16 mouse cellular contexts compared by ENCODE assay signal in genomic region chr6:15845711-15846342, GRCm38 (mm10).
DNase-seq lines count a peak whose midpoint lies in the region; ATAC-seq and TF ChIP-seq lines count a peak whose summit lies in the region.
"Had no signal": no experiment of that assay in that cellular context is flagged by ENCODE, and none has a peak within 500 bp of the region (broad histone marks: within the 10 kb centered on the region; RNA-seq: fewer than 3 reads in every experiment).

No protein-coding gene starts in this region.

- H3K9me3 ChIP-seq in lung, postnatal 0 days (ENCODE audit: low read length), result no peaks in the 10 kb centered on the region
- no peaks in the 10 kb centered on the region for H3K9me3 ChIP-seq in CH12.LX (replicated peaks; ENCODE audit: low read length)
- no peaks in the 10 kb centered on the region for H3K9me3 ChIP-seq in midbrain, embryonic 10.5 days (replicated peaks)
- H3K9me3 ChIP-seq: limb, embryonic 15.5 days; neural tube, embryonic 13.5 days had no signal

- TF ChIP-seq CTCF in lung, postnatal 0 days (IDR thresholded peaks at IDR 0.05), result no peak
- TF ChIP-seq CTCF in CH12.LX (conservative IDR thresholded peaks at IDR 0.05 in 1 of 2, IDR thresholded peaks at IDR 0.05 in 1 of 2; ENCODE audit: low read depth in 2 of 2, low read length in 2 of 2), result no peak

- no peak overlapping the region for H3K9ac ChIP-seq in lung, postnatal 0 days (replicated peaks; ENCODE audit: low read depth)
- peak overlapping the region; percentile 100 for H3K9ac ChIP-seq in CH12.LX (ENCODE audit: insufficient read depth, low read depth)
- H3K9ac ChIP-seq: limb, embryonic 15.5 days; neural tube, embryonic 13.5 days had no signal

- peaks cover 17% of the 10 kb centered on the region for H3K79me2 ChIP-seq in CH12.LX (replicated peaks; ENCODE audit: control insufficient read depth, extremely low read depth, insufficient read depth, poor library complexity, severe bottlenecking)

- no peaks in the 10 kb centered on the region for H3K27me3 ChIP-seq in lung, postnatal 0 days (replicated peaks; ENCODE audit: insufficient read depth, low read length)
- H3K27me3 ChIP-seq in CH12.LX (replicated peaks), result no peaks in the 10 kb centered on the region
- no peaks in the 10 kb centered on the region for H3K27me3 ChIP-seq in midbrain, embryonic 10.5 days (ENCODE audit: low read depth, poor library complexity, severe bottlenecking)
- H3K27me3 ChIP-seq: limb, embryonic 15.5 days; neural tube, embryonic 13.5 days had no signal

- DNase-seq in lung, postnatal 0 days (ENCODE audit: low spot score), result peak; percentile 39
- no peak for DNase-seq in lung, postnatal 14 days
- DNase-seq in CH12.LX (ENCODE audit: extremely low read depth), result peak; percentile 82
- peak; percentile 1 for DNase-seq in naive thymus-derived CD4-positive, alpha-beta T cell, adult 2 months (ENCODE audit: low read depth)
- DNase-seq in kidney, postnatal 4 days, result no peak
- DNase-seq in midbrain, embryonic 10.5 days (ENCODE audit: low spot score), result no peak
- DNase-seq in kidney, adult 11 months, result no peak
- DNase-seq: cerebellum, adult 8-10 months; embryo, embryonic 11 days; thymus, postnatal 4 days had no signal

- H3K27ac ChIP-seq in lung, postnatal 0 days (ENCODE audit: low read length), result no peak overlapping the region
- H3K27ac ChIP-seq in CH12.LX (ENCODE audit: insufficient read depth, low read depth), result peak overlapping the region; percentile 96
- H3K27ac ChIP-seq in midbrain, embryonic 10.5 days (replicated peaks), result no peak overlapping the region
- H3K27ac ChIP-seq: layer of hippocampus, adult 2 months; limb, embryonic 15.5 days; neural tube, embryonic 13.5 days had no signal

- dilution Hi-C loops in CH12.LX (cut with MboI; ENCODE audit: extremely low pct_ligation_motif_present, extremely low pct_unique_long_range_greater_than_20kb, low sequenced_read_pairs), result no loop called here

- TF ChIP-seq EP300 in lung, postnatal 0 days (IDR thresholded peaks at IDR 0.05), result no peak
- no peak; the same call in none of the 2 replicates for TF ChIP-seq EP300 in CH12.LX (IDR thresholded peaks at IDR 0.05; ENCODE audit: low read length)

- H3K4me2 ChIP-seq in lung, postnatal 0 days (replicated peaks; ENCODE audit: low read depth, low read length), result no peak overlapping the region
- H3K4me2 ChIP-seq in CH12.LX (ENCODE audit: insufficient read depth, low read depth, poor library complexity, severe bottlenecking), result peak overlapping the region; percentile 61
- H3K4me2 ChIP-seq: limb, embryonic 15.5 days; neural tube, embryonic 13.5 days had no signal

- in situ Hi-C loops in CH12.LX (cut with MboI; ENCODE audit: low pct_ligation_motif_present, low pct_unique_long_range_greater_than_20kb, low sequenced_read_pairs), result no loop called here

- no peak for ATAC-seq in lung, postnatal 0 days
- ATAC-seq in common myeloid progenitor, adult 5-6 weeks (replicated peaks; ENCODE audit: low read depth, poor library complexity, severe bottlenecking), result peak; percentile 93
- ATAC-seq: forebrain, embryonic 14.5 days; hindbrain, embryonic 16.5 days had no signal

- 54% methylated on average over 2 of the region's 2 CpGs for WGBS in lung, postnatal 0 days
- WGBS in midbrain, embryonic 10.5 days, result 80% methylated on average over 2 of the region's 2 CpGs

- no peaks in the 10 kb centered on the region for H3K36me3 ChIP-seq in lung, postnatal 0 days (ENCODE audit: insufficient read depth, low read length)
- H3K36me3 ChIP-seq in CH12.LX (replicated peaks in 1 of 2; ENCODE audit: control insufficient read depth in 1 of 2, insufficient read depth in 1 of 2, low read length in 1 of 2), result peaks cover 2 to 3% of the 10 kb centered on the region in 2 experiments
- H3K36me3 ChIP-seq in midbrain, embryonic 10.5 days, result no peaks in the 10 kb centered on the region
- H3K36me3 ChIP-seq: limb, embryonic 15.5 days; neural tube, embryonic 13.5 days had no signal

- peak; percentile 73 for TF ChIP-seq POLR2A in CH12.LX (IDR thresholded peaks at IDR 0.05; ENCODE audit: low read depth, low read length)

- no peak overlapping the region for H3K4me3 ChIP-seq in lung, postnatal 0 days (ENCODE audit: low read depth, low read length)
- H3K4me3 ChIP-seq in CH12.LX (replicated peaks in 1 of 3; ENCODE audit: low read depth in 2 of 3, low read length in 2 of 3, poor library complexity in 1 of 3), result peak overlapping the region; percentile 59 to 85 (median 73)
- no peak overlapping the region for H3K4me3 ChIP-seq in midbrain, embryonic 10.5 days
- H3K4me3 ChIP-seq: layer of hippocampus, adult 2 months; limb, embryonic 15.5 days; neural tube, embryonic 13.5 days had no signal

- H3K4me1 ChIP-seq in lung, postnatal 0 days (ENCODE audit: insufficient read depth, low read depth, low read length), result no peaks in the 10 kb centered on the region
- peaks cover 8 to 23% of the 10 kb centered on the region in 2 experiments; a peak in 3 of 4 replicates for H3K4me1 ChIP-seq in CH12.LX (ENCODE audit: control insufficient read depth in 1 of 2, insufficient read depth in 2 of 2)
- no peaks in the 10 kb centered on the region for H3K4me1 ChIP-seq in midbrain, embryonic 10.5 days
- H3K4me1 ChIP-seq: limb, embryonic 15.5 days; neural tube, embryonic 13.5 days had no signal

- TF ChIP-seq RAD21 in CH12.LX (IDR thresholded peaks at IDR 0.05; ENCODE audit: low read depth, low read length), result no peak

TF ChIP-seq in CH12.LX, 34 proteins besides CTCF, POLR2A, EP300 and RAD21:
- TF ChIP-seq MEF2A (IDR thresholded peaks at IDR 0.05; ENCODE audit: borderline replicate concordance, low read depth, low read length) (no peak), RCOR1 (conservative IDR thresholded peaks at IDR 0.05; ENCODE audit: low read depth, low read length) (peak; percentile 59; the same call in 1 of the 2 replicates), ELF1 (IDR thresholded peaks at IDR 0.05; ENCODE audit: low read depth, low read length) (no peak), NELFE (IDR thresholded peaks at IDR 0.05; ENCODE audit: low read depth, low read length) (peak; percentile 30; the same call in 1 of the 2 replicates), HCFC1 (IDR thresholded peaks at IDR 0.05; ENCODE audit: low read depth, low read length) (peak; percentile 19; the same call in 1 of the 2 replicates), KAT2A (IDR thresholded peaks at IDR 0.05; ENCODE audit: insufficient replicate concordance, low read length) (no peak), SIN3A (IDR thresholded peaks at IDR 0.05; ENCODE audit: low read length) (peak; percentile 79), CHD2 (IDR thresholded peaks at IDR 0.05; ENCODE audit: low read length) (no peak), TBP (conservative IDR thresholded peaks at IDR 0.05; ENCODE audit: low read depth, low read length) (peak; percentile 87), ETS1 (conservative IDR thresholded peaks at IDR 0.05; ENCODE audit: low read depth, low read length) (peak; percentile 82; the same call in 1 of the 2 replicates), TCF12 (IDR thresholded peaks at IDR 0.05; ENCODE audit: low read depth, low read length) (no peak), IRF4 (IDR thresholded peaks at IDR 0.05; ENCODE audit: low read depth, low read length) (peak; percentile 71; the same call in 1 of the 2 replicates), MAZ (IDR thresholded peaks at IDR 0.05; ENCODE audit: low read depth, low read length) (0 out of 2 replicates have a peak, but pooled peaks have one; percentile 23), MAX (IDR thresholded peaks at IDR 0.05; ENCODE audit: low read length) (no peak), MYC (IDR thresholded peaks at IDR 0.05; ENCODE audit: low read depth, low read length) (no peak; the same call in 1 of the 2 replicates), ZNF384 (IDR thresholded peaks at IDR 0.05; ENCODE audit: low read depth, low read length) (peak; percentile 99)
TF ChIP-seq in CH12.LX: peak in this region for 9.

Comparison
In these comparisons a context has a peak if more than half of its experiments do, and no peak if none do; other contexts are left out.
1. DNase-seq: peak in lung, postnatal 0 days (single experiment), CH12.LX (single experiment) and naive thymus-derived CD4-positive, alpha-beta T cell, adult 2 months (single experiment); none in lung, postnatal 14 days (single experiment), kidney, postnatal 4 days (0 of 2), midbrain, embryonic 10.5 days (single experiment) and kidney, adult 11 months (single experiment).
2. H3K4me3 ChIP-seq: peak in CH12.LX (3 of 3); none in lung, postnatal 0 days (single experiment) and midbrain, embryonic 10.5 days (single experiment).